Mouse (Mus musculus): ENCODE measurements around the gene Ttc38. TPM values are rescaled to one million over a fixed set of nuclear protein-coding genes. Genes with fewer than 3 reads are reported as not detected.
A peak's percentile ranks its signal among the peaks of the same experiment; 100 is the strongest.

Ttc38 gene
- total and polyA plus RNA-seq, 3 experiments, result 2.1 to 4.2 TPM; not detected in 1

GRCm38 (mm10) chr15:85893871-85894270 is 61.8 kb downstream of the Ttc38 start:
- no peak for DNase-seq (ENCODE audit: low read depth, low spot score)
- no peak overlapping the region for H3K27ac ChIP-seq (ENCODE audit: control insufficient read depth, low read depth, low read length)
- no peaks in the 10 kb centered on the region for H3K79me2 ChIP-seq (ENCODE audit: control insufficient read depth, insufficient read depth, low read length, poor library complexity)
- no peak overlapping the region for H3K4me3 ChIP-seq (ENCODE audit: control insufficient read depth in 1 of 2, insufficient read depth in 1 of 2, low read depth in 2 of 2, low read length in 2 of 2)
- TF ChIP-seq TCF12 (IDR thresholded peaks at IDR 0.05; ENCODE audit: low read depth, low read length) (no peak), USF2 (IDR thresholded peaks at IDR 0.05; ENCODE audit: borderline replicate concordance in 1 of 2, insufficient read depth in 1 of 2, low read depth in 1 of 2, low read length in 2 of 2) (no peak), MAX (IDR thresholded peaks at IDR 0.05; ENCODE audit: low read length) (no peak), MXI1 (IDR thresholded peaks at IDR 0.05; ENCODE audit: low read depth, low read length) (no peak), RCOR1 (IDR thresholded peaks at IDR 0.05; ENCODE audit: low read depth, low read length) (no peak), ETS1 (IDR thresholded peaks at IDR 0.05; ENCODE audit: low read depth, low read length) (no peak), HCFC1 (IDR thresholded peaks at IDR 0.05; ENCODE audit: low read depth, low read length) (no peak), UBTF (IDR thresholded peaks at IDR 0.05; ENCODE audit: borderline replicate concordance, insufficient read depth, low read depth, low read length) (no peak), TBP (IDR thresholded peaks at IDR 0.05; ENCODE audit: low read depth, low read length) (no peak), BHLHE40 (IDR thresholded peaks at IDR 0.05; ENCODE audit: borderline replicate concordance, low read depth, low read length) (no peak), RAD21 (IDR thresholded peaks at IDR 0.05; ENCODE audit: low read depth, low read length) (no peak), NRF1 (IDR thresholded peaks at IDR 0.05; ENCODE audit: insufficient read depth, low read depth, low read length, poor library complexity, severe bottlenecking) (no peak), JUND (IDR thresholded peaks at IDR 0.05; ENCODE audit: low read depth, low read length) (no peak), MYB (IDR thresholded peaks at IDR 0.05; ENCODE audit: low read depth, low read length) (no peak), ZKSCAN1 (IDR thresholded peaks at IDR 0.05; ENCODE audit: low read depth, low read length) (no peak)
- no peaks in the 10 kb centered on the region for H3K4me1 ChIP-seq (ENCODE audit: control insufficient read depth in 1 of 2, insufficient read depth in 2 of 2, low read length in 2 of 2)
- H3K36me3 ChIP-seq (ENCODE audit: control insufficient read depth in 1 of 2, insufficient read depth in 2 of 2, low read length in 2 of 2), result no peaks in the 10 kb centered on the region; a peak in 1 of 4 replicates
- no peaks in the 10 kb centered on the region for H3K27me3 ChIP-seq (ENCODE audit: control insufficient read depth in 1 of 2, insufficient read depth in 2 of 2, low read length in 2 of 2)
- no peak overlapping the region for H3K9ac ChIP-seq (ENCODE audit: control insufficient read depth, low read depth, low read length, poor library complexity, severe bottlenecking)
- no peaks in the 10 kb centered on the region for H3K9me3 ChIP-seq (replicated peaks; ENCODE audit: insufficient read depth, low read length)

GRCm38 (mm10) chr15:85896284-85896683 is 64.2 kb downstream of the Ttc38 start:
- Histone ChIP-seq H3K9ac (ENCODE audit: control insufficient read depth, low read depth, low read length, poor library complexity, severe bottlenecking) (no peak overlapping the region), H3K36me3 (ENCODE audit: control insufficient read depth in 1 of 2, insufficient read depth in 2 of 2, low read length in 2 of 2) (no peaks in the 10 kb centered on the region; a peak in 1 of 4 replicates), H3K9me3 (replicated peaks; ENCODE audit: insufficient read depth, low read length) (no peaks in the 10 kb centered on the region), H3K27me3 (ENCODE audit: control insufficient read depth in 1 of 2, insufficient read depth in 2 of 2, low read length in 2 of 2) (no peaks in the 10 kb centered on the region), H3K27ac (ENCODE audit: control insufficient read depth, low read depth, low read length) (no peak overlapping the region), H3K4me1 (ENCODE audit: control insufficient read depth in 1 of 2, insufficient read depth in 2 of 2, low read length in 2 of 2) (no peaks in the 10 kb centered on the region), H3K4me3 (ENCODE audit: control insufficient read depth in 1 of 2, insufficient read depth in 1 of 2, low read depth in 2 of 2, low read length in 2 of 2) (no peak overlapping the region), H3K79me2 (ENCODE audit: control insufficient read depth, insufficient read depth, low read length, poor library complexity) (no peaks in the 10 kb centered on the region)
- TF ChIP-seq SMC3 (IDR thresholded peaks at IDR 0.05; ENCODE audit: low read depth, low read length) (peak; percentile 90), POLR2AphosphoS2 (IDR thresholded peaks at IDR 0.05; ENCODE audit: low read length) (no peak), ZNF384 (IDR thresholded peaks at IDR 0.05; ENCODE audit: low read depth, low read length) (no peak), ZC3H11A (IDR thresholded peaks at IDR 0.05; ENCODE audit: low read depth, low read length) (peak; percentile 74), E2F4 (IDR thresholded peaks at IDR 0.05; ENCODE audit: borderline replicate concordance, low read depth, low read length) (no peak), UBTF (IDR thresholded peaks at IDR 0.05; ENCODE audit: borderline replicate concordance, insufficient read depth, low read depth, low read length) (no peak), NRF1 (IDR thresholded peaks at IDR 0.05; ENCODE audit: insufficient read depth, low read depth, low read length, poor library complexity, severe bottlenecking) (no peak), RAD21 (IDR thresholded peaks at IDR 0.05; ENCODE audit: low read depth, low read length) (peak; percentile 90), CTCF (IDR thresholded peaks at IDR 0.05 in 2 of 3, conservative IDR thresholded peaks at IDR 0.05 in 1 of 3; ENCODE audit: control insufficient read depth in 1 of 3, insufficient read depth in 1 of 3, low read depth in 2 of 3, low read length in 3 of 3, poor library complexity in 1 of 3, severe bottlenecking in 1 of 3) (peak; percentile 93 to 97 (median 94)), CHD2 (IDR thresholded peaks at IDR 0.05; ENCODE audit: low read length) (no peak), RCOR1 (IDR thresholded peaks at IDR 0.05; ENCODE audit: low read depth, low read length) (no peak), MAZ (IDR thresholded peaks at IDR 0.05; ENCODE audit: low read depth, low read length) (0 out of 2 replicates have a peak, but pooled peaks have one; percentile 45)
- peak; percentile 77 for DNase-seq (ENCODE audit: low read depth, low spot score)
